Mouse (Mus musculus): ENCODE data around the gene Tmed10. TPM values are rescaled to one million over a fixed set of nuclear protein-coding genes. Genes with fewer than 3 reads are reported as not detected.

The Tmed10 gene
- total RNA-seq, 4 experiments from 2014 or later = 154 to 177 (median 170) TPM

DNA sequence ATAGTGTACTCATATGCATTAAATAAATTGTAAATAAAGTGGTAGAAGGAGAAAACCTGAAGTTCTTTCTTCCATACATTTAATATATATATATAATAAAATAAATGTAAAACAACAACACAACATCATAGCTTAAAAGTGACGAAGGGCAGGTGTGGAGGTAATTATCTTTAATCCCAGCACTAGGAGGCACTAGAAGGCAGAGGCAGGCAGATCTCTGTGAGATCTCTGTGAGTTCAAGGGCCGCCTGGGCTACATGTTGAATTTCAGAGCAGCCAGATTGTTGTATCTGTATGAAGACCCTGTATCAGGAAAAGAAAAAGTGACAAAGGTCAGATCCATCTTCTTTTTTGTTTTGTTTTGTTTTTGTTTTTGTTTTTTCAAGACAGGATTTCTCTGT is 3.6 kb upstream of the Tmed10 start:
- DNase-seq (ENCODE audit: low spot score in 2 of 2) = no peak

GRCm38 (mm10) chr12:85373591-85374560 is 771 bp downstream of the Tmed10 start:
- peak; percentile 24 to 53 for DNase-seq (ENCODE audit: low spot score in 2 of 2)

DNA sequence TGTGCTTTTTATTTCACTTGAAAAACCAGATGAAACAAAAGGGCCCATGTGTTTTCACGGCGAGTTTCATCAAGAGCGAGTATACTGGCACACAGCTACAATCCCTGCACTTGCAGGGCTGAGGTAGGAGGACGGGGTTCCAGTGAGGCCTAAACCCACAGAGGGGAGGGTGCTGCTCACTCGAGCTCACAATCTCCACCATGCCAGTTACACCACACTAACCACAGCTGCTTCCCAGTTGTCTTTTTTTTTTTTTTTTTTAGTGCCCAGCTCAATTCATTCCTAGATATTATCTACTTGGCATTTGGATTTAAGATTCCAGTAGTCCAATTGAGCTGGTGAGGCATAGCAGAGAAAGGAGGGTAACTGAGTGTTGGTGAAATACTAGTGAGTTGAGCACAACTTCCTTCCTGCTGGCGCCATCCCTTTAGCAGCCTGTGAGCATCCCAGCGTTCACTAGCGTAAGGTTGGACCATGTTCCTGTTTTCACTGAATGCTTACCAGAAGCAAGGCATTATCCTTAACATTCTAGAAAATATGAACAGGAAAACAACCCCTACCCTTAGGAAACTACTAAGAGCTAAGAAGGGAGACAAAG is 2.5 kb downstream of the Tmed10 start:
- no peak for DNase-seq (ENCODE audit: low spot score in 2 of 2)

DNA sequence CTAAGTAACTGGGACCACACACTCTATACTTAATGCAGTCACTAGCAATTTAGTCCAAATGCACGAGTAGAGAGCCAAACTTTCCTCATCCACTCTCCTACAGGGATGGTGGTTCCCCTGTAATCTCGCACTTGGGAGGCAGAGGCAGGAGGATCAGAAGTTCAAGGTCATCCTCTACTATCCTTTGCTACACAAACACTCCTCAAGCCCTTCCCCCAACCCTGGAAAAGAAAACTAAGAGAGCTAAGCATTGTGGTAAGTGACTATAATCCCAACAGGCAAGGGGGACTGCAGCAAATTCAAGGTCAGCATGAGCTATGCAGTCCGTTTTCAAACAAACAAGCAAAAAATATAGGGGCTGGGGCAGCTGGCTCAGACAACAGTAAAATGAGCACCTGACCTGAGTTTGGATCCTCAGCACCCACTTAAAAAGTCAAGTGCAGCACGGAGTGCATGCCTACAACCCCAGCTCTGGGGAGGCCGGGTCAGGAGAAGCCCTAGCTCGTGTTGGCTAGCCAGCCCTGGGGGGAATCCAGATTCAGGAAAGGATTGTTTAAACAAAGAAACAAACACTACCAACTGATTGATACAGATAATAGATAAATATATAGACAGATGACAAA is 6.1 kb downstream of the Tmed10 start:
- no peak for DNase-seq (ENCODE audit: low spot score in 2 of 2)

GRCm38 (mm10) chr12:85366271-85366670 is 8.4 kb downstream of the Tmed10 start:
- peak; percentile 66 to 82 for DNase-seq (ENCODE audit: low spot score in 2 of 2)

DNA sequence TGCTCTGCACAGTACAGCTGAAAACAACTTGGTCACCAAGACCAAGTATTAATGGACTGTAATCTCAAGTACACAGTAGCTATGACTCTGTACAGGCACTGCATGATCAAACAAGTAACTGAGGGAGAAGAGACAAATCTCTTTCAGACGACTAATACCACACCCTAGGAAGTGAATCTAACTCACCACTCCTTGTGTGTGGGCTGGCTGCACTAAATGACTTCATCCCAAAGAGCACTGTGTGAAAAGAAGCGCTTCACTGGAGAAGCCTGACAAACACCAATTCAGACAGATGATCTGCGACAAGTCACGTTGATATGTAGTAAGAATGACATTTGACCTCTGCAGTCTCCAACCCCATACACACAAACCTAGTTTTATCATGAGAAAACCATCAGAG is 12.1 kb downstream of the Tmed10 start:
- no peak for DNase-seq (ENCODE audit: low spot score in 2 of 2)

DNA sequence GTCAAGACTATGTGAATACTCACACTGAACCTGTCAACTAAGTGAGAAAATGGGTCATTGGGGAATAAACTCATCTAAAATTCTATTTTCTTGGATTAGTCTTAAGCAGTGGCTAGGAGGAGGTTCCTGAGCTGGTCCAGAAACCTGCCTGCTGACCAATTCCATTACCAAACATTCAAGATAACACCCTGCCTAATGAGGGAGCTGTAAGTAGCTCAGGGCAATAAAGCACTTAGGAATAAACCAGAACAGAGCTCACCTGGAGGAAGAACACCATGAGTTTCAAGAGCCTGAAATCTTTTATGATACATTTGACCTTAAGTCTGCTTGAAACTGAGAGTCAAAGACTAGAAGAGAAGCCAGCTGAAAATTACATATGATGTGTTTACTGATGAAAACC is 13.1 kb downstream of the Tmed10 start:
- DNase-seq (ENCODE audit: low spot score in 2 of 2) = no peak

GRCm38 (mm10) chr12:85361165-85361564 is 13.5 kb downstream of the Tmed10 start:
- no peak for DNase-seq (ENCODE audit: low spot score in 2 of 2)

DNA sequence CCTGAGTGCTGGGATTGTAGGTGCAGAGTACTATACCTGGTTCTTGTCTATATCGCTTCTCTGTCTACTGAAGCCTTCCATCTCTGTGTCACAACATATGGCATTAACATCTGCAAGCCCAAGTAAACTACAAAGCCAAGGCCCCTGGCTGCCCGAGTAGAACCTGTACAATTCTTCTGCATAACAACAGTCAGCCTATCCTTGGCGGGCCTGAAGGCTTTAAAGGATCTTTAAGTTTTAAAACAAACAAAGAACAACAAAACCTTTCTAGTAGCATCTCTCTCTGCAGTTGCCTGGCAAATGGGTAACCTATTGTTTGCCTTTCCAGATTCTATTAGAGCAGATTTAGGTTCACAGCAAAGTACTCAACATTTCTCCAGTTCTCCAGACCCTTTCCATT is 20.6 kb downstream of the Tmed10 start:
- DNase-seq (ENCODE audit: low spot score in 2 of 2) = no peak

- DNase-seq (ENCODE audit: low spot score in 2 of 2) = peak; percentile 81 to 87
These were observed 24.0 kb downstream of the Tmed10 start for GRCm38 (mm10) chr12:85350407-85351232.

DNA sequence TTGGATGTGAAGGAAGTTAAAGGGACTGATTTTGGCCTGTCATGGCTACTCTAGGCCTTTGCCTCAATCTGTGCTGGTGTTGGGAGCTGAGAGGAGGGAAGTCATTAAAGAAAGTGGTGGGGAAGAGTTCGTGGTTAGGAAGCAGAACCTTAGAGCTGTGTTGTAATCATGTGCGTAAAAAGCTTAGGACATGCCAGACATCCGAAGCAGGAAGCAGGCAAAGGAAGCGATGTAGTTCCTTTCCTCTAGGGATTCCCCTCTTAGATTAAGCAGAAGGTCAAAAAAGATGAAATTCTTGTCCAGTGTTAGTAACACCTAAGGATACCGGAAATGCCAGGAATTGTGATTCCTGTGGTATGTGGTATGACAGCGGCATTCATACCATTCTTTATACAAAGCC is 26.3 kb downstream of the Tmed10 start:
- DNase-seq (ENCODE audit: low spot score in 2 of 2) = no peak

DNA sequence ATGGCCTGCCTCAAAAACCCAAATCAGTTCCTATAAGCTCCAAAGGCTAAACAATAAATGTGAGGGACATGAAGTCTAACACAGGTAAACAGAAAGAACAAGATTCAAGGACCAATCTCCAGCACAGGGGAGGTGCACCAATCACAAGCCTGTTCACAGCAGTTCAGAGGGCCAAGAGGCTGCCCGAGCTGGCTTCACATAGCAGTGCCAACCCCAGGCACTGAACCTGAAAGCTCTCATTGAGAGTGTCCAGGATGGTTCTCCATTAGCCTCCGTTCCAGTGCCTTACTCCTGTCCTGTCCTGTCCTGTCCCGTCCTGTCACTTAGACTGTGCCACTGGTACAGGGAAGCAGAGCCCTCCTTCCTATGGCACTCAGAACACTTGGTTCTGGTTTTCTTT is 27.5 kb downstream of the Tmed10 start:
- no peak for DNase-seq (ENCODE audit: low spot score in 2 of 2)

DNA sequence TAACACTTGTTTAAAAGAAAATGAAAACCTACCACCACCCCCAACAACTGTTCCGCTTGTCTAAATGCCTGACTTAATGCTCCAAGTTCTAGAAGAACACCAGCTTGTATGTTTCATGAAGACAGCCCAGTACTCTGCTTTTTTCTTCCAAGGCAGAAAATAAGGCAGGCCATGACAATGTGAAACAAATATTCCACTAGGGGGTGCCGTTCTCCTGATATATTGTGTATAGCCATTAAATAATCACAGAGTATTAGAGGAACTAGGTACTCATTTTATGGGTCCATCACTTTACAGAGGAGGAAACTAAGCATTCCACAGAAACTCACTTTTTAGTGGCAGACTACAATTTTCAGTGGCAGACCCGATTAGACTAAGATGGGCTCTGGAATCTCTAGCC is 28.3 kb downstream of the Tmed10 start:
- DNase-seq (ENCODE audit: low spot score in 2 of 2) = peak in 1 of 2 experiments; percentile 49

DNA sequence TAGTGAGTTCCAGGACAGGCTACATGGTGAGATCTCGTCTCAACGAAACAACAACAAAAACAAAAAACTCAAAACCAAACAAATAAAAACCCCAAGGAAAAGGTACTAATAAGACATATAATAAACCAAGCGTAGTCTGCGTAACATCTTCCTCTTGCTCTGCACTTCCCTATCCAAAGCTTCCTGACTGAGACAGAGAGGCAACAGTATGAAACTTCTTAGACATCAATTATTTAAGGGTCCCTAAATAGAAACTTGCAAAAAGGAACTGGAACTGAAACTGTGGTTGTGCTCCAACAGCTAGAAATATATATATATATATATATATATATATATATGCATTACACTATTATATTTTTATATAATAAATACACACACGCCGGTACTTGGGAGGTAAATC is 29.1 kb downstream of the Tmed10 start:
- no peak for DNase-seq (ENCODE audit: low spot score in 2 of 2)

- DNase-seq (ENCODE audit: low spot score in 2 of 2) = no peak
These were observed 30.4 kb downstream of the Tmed10 start for GRCm38 (mm10) chr12:85344252-85344651.

GRCm38 (mm10) chr12:85342310-85342709 is 32.3 kb downstream of the Tmed10 start:
- DNase-seq (ENCODE audit: low spot score in 2 of 2) = no peak

DNA sequence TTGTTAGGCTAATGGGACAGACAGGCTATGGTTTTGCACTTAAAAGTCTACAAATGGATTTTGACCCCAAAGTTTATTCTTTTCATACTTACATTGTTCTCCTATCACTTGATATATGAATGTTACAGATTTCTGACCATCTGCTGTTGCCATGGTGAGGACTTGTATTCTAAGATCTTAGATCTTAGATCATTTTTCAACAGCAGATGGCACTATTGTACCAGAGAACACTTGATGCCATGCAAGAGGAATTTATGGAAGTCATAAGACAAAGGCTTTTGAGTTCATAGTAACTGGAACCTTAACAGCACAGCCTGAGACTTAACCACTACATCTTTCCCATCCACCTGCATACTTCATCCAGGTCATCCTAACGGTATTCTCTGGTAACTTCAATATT is 33.5 kb downstream of the Tmed10 start:
- DNase-seq (ENCODE audit: low spot score in 2 of 2) = no peak

DNA sequence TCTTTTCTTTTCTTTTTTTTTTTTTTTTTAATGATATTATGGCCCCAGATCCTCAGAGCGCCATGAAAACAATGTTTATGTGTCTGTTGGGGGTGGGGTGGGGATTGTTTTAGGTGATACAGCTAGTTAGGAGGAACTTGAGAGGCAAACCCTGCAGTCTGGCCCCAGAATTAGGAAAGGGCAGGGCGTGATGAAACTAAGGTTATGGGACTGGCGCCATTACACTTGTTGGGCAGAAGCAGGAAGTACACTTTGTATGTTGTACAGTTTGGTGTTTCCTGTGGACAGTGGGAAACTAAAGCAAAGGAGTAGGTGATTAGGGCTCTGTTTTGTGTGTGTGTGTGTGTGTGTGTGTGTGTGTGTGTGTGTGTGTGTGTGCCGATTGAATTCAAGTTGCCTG is 34.7 kb downstream of the Tmed10 start:
- no peak for DNase-seq (ENCODE audit: low spot score in 2 of 2)

DNA sequence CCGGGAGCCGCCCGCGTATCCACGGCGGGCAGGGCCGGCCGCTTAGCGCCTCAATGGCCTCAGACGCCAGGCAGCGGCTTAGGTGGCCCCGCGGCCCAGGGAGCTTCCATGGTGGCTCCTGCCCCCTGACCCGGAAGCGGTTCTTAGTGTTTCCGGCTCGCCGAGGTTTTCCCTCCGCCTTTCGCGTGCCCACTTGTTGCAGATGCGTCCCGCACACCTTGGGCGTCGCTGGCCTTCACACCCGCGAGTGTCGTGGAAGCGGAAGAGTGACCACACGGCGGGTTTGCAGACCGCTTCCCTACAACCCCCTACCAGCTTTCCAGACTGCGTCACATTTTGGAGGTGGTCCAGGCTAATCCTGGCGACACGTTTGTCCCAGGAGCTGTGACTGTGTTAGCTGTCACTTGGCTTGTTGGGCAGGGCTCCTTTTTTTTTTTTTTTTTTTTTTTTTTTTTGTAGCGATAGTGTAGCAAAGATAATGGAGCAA is 35.4 kb downstream of the Tmed10 start, which contains the start of gene Nek9:
Gene Nek9 (minus strand): TSS at position 120 of the 487 bp plus-strand sequence.
- peak; percentile 86 to 92 for DNase-seq (ENCODE audit: low spot score in 2 of 2)

- no peak for DNase-seq (ENCODE audit: low spot score in 2 of 2)
These were observed 35.8 kb downstream of the Tmed10 start for GRCm38 (mm10) chr12:85338815-85339214.
